18 mouse cellular contexts compared by ENCODE assay signal in genomic region chr11:108828374-108829025, GRCm38 (mm10).
DNase-seq lines count a peak whose midpoint lies in the region; ATAC-seq and TF ChIP-seq lines count a peak whose summit lies in the region.
"Had no signal": no experiment of that assay in that cellular context is flagged by ENCODE, and none has a peak within 500 bp of the region (broad histone marks: within the 10 kb centered on the region; RNA-seq: fewer than 3 reads in every experiment).

No protein-coding gene starts in this region.

- no peaks in the 10 kb centered on the region for H3K27me3 ChIP-seq in heart, postnatal 0 days (ENCODE audit: control insufficient read depth, insufficient read depth, low read length)
- H3K27me3 ChIP-seq: embryonic facial prominence, embryonic 12.5 days; forebrain, embryonic 12.5 days; intestine, embryonic 15.5 days had no signal

- no peak overlapping the region for H3K4me2 ChIP-seq in heart, postnatal 0 days (ENCODE audit: low read depth, low read length)
- H3K4me2 ChIP-seq: embryonic facial prominence, embryonic 12.5 days; forebrain, embryonic 12.5 days; hindbrain, embryonic 14.5 days; intestine, embryonic 15.5 days had no signal

- H3K4me3 ChIP-seq in heart, postnatal 0 days (ENCODE audit: low read depth, low read length): no peak overlapping the region
- H3K4me3 ChIP-seq: embryonic facial prominence, embryonic 12.5 days; forebrain, embryonic 12.5 days; hindbrain, embryonic 10.5 days; intestine, embryonic 15.5 days had no signal

- TF ChIP-seq EP300 in heart, postnatal 0 days (IDR thresholded peaks at IDR 0.05; ENCODE audit: low read depth): no peak

- no peak overlapping the region for H3K9ac ChIP-seq in heart, postnatal 0 days (replicated peaks; ENCODE audit: low read depth, low read length)
- H3K9ac ChIP-seq: embryonic facial prominence, embryonic 12.5 days; forebrain, embryonic 12.5 days; hindbrain, embryonic 14.5 days; intestine, embryonic 15.5 days had no signal

- WGBS in heart, postnatal 0 days: 57% methylated on average over 4 of the region's 4 CpGs

- no peak for ATAC-seq in heart, postnatal 0 days (ENCODE audit: insufficient read depth, low read depth)
- ATAC-seq: forebrain, embryonic 16.5 days; intestine, embryonic 15.5 days had no signal

- no peaks in the 10 kb centered on the region for H3K4me1 ChIP-seq in heart, postnatal 0 days (ENCODE audit: control insufficient read depth, insufficient read depth)
- H3K4me1 ChIP-seq: embryonic facial prominence, embryonic 12.5 days; forebrain, embryonic 12.5 days; hindbrain, embryonic 10.5 days; intestine, embryonic 15.5 days had no signal

- TF ChIP-seq CTCF in heart, postnatal 0 days (IDR thresholded peaks at IDR 0.05; ENCODE audit: low read depth): no peak

- no peaks in the 10 kb centered on the region for H3K36me3 ChIP-seq in heart, postnatal 0 days (replicated peaks; ENCODE audit: control insufficient read depth, insufficient read depth, low read length)
- H3K36me3 ChIP-seq: embryonic facial prominence, embryonic 12.5 days; forebrain, embryonic 12.5 days; hindbrain, embryonic 10.5 days; intestine, embryonic 15.5 days had no signal

- H3K9me3 ChIP-seq in heart, postnatal 0 days (replicated peaks; ENCODE audit: control insufficient read depth, low read length): no peaks in the 10 kb centered on the region
- H3K9me3 ChIP-seq: embryonic facial prominence, embryonic 12.5 days; forebrain, embryonic 12.5 days; intestine, embryonic 15.5 days had no signal

- DNase-seq in adrenal gland, adult 8-10 months: peak; percentile 4
- DNase-seq in adrenal gland, postnatal 4 days (ENCODE audit: low spot score in 2 of 2): no peak
- DNase-seq in heart, postnatal 0 days (ENCODE audit: low spot score): peak; percentile 16
- DNase-seq in heart, postnatal 4 days: no peak
- peak; percentile 26 for DNase-seq in adipocyte (ENCODE audit: low spot score)
- DNase-seq in fat pad, adult 2 months (ENCODE audit: extremely low read depth, low read depth, low spot score): peak; percentile 94
- no peak for DNase-seq in embryo, embryonic 9.5 days (ENCODE audit: extremely low spot score)
- DNase-seq: cerebellum, adult 11-12 months; cerebellum, adult 9-11 months; gastrocnemius, postnatal 14 days; heart, postnatal 14 days; kidney, adult 18-20 months had no signal

- no peak overlapping the region for H3K27ac ChIP-seq in heart, postnatal 0 days (ENCODE audit: low read depth)
- H3K27ac ChIP-seq: embryonic facial prominence, embryonic 12.5 days; forebrain, embryonic 12.5 days; hindbrain, embryonic 10.5 days; hindbrain, embryonic 14.5 days; intestine, embryonic 15.5 days had no signal

Comparison
In these comparisons a context has a peak if more than half of its experiments do, and no peak if none do; other contexts are left out.
1. DNase-seq: peak in adrenal gland, adult 8-10 months (single experiment), heart, postnatal 0 days (single experiment), adipocyte (single experiment) and fat pad, adult 2 months (single experiment); none in adrenal gland, postnatal 4 days (0 of 2), heart, postnatal 4 days (single experiment) and embryo, embryonic 9.5 days (single experiment).